Mouse (Mus musculus) ovary, adult 18-20 months (tissue): ENCODE results near the gene Phf21b.

Experiments used
- DNase-seq: peaks from one replicate; pipeline ENCODE4 v3.0.0; 2022; ENCODE audit warnings: low spot score, mixed read lengths

Gene Phf21b

DNA sequence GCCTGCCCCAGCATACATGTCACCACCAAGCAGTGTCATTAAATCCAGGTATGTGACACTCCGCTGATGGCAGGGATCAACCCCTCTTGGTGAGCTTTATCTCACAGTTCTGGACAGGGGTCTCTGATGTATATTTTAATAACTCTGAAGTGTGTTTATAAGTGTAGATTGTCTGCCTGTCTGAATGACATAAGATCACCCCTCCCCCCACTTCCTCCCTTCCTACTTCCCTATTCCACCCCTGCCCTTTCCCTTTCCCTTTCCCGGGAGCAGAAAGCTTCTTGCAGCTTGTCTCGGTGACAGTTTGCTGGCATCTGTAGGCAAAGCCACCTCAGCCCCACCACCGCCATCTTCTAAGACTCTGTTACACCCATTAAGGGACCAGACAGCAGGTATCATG, 11.0 kb downstream of the Phf21b start:
- no peak for DNase-seq

DNA sequence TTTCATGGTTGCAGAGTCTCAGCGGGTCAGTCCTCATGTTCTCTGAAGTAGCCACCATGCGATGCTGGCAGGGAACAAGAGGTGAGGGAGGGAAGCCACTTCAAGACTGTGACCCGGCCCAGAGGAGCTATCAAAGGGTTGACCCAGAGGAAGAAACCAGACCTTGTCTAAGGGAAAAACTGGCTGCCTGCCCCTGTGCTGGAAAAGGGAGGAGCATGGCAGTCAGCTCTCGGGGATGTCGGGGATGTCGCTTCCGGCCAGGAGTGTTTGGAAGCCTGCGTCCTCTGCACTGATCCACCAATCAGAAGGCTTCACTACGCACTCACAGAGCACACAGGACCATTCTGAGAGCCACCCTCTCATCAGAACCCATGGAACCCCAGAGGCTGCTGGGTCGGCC, 12.8 kb downstream of the Phf21b start:
- no peak for DNase-seq

DNA sequence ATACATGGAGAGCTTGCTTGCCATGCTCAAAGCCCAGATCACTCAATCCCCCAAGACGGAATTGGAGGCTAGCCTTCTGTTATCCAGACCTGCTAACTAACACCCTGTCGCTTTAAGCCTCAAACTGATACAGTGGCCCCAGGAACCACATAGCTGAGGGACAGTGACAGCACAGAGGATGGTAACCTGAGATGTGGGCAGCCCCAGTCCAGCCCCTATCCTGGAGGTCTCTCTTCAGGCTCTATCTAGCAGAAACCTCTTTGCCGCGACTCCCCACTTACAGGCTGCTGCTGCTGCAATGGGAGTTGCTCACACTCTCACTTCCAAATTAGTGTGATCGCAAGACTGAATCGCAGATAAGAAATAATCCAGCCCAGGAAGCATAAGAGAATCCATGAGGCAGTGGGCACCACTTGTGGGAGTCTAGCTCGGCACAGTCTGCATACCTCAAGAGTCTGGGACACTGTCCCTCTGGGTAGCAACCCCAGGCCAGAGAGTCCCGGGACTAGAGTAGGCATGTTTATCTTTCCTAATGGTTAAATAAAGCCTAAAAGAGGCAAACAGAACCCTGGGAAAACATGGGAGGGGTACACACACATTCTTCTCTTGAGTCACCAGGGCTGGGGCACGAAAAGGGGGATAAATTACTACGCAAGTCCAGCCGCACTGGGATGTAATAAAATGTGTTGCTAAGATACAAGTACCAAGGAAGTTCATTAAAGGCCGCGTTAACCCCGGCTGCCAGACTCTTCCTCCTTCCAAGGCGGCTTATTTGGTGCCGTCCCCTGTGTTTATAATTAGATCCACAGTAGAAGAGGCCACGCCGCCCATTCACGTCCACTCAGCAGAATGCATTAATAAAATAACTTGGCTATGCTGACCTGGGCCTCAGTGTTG, 13.7 kb downstream of the Phf21b start:
- DNase-seq = no peak

DNA sequence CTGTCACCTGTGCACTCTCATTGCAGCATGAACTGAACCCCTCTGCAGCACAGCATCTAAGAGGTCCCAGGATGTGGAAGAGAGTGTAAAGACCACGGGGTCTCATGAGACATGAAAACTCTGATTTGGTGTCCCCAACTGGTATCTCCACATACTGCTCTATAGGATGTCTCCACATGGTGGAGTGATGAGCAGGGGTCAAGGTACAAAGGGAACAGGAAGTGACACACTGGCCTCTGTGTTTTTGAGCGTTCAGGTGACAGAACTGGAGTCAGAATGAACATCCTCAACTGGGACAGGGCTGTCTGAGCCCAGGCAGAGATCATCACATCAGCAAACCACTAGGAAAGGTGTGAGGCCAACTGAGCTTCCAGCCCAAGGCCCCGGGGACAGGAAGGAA, 15.3 kb downstream of the Phf21b start:
- DNase-seq = no peak

DNA sequence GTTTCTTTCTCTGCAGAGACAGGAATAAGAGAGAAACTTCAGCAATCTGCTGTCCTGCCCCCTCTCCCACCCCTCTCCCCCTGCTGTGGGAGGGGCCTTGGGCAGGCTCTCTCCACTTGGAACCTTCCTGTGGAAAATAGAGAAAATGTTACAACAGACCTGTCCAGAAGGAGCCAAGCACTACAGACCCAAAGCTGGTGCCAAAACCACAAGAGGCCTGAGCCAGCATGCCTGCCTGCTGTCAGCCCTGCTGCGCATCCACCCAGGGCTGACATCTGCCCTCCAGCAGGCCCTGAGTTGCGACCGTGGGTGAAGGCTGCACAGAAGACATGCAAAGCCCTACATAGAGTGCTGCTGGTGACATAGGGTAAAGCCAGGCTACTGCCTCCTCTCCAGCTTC, 16.3 kb downstream of the Phf21b start:
- no peak for DNase-seq

DNA sequence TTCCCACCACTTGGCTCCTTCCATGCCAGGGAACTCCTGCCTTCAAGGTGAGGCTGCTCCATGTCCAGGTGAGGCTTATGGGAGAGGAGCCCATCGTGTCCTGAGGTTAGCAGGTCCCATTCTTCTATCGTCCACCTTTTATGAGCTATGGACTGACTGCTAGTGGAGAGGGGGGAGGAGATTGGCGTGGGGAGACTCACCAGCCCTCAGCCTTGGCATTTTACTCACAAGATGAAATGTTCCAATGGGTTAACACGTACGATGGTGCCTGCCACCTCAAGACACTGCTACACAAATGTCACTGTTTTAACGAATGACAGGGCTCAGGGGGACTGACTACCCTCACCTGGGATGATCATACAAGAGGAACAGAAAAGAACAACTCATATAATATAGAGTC, 18.0 kb downstream of the Phf21b start:
- no peak for DNase-seq

DNA sequence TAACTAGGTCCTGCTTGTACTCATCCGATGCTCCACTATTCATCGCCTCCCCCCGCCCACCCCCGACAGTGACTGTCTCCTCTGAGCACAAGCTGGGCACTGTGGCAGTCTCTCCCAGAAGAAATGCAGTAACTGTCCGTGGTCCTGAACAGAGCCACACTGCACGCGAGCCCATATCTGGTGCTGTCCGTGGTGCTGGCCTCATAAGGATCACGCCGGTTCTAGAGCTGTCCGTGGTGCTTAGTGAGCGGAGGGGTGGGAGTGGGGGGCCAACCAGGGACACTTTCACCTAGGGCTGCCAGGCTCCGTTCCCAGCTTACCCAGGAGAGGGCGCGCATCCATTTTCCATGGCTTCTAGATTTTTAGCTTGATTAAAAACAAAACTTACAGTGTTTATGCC, 26.4 kb downstream of the Phf21b start:
- peak; percentile 62 for DNase-seq

DNA sequence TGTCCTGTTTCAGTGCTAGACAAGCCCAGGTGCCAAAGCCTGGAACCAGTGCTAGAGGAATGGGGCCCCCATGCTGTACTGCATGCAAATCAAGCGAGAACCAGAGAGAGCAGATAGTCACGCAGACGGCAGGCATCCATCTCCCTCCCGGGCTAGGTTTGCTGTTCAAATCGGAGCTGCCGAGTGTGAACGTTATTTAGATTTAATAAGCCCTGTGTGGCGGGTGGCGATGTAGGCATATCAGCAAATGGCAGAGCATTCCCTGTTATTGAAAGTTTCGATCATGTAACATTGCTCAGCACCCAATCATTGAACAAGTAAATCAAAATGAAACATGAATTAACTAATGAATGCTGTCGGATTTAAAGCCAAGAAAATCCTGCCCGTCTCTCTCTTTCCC, 27.2 kb downstream of the Phf21b start:
- no peak for DNase-seq

DNA sequence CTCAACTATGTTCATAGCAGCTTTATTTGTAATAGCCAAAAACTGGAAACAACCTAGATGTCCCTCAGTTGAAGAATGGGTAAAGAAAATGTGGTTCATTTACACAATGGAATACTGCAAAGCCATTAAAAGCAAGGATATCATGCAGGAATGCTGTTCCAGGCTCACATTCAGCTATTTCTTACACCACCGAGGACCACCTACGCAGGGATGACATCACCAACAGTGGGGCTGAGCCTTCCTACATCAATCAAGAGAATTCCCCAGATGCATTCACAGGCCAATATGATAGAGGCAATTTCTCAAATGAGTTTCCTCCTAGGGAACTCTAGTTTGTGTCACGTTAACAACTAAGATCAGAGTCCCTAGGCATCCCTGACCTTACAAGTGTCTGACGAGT, 32.8 kb downstream of the Phf21b start:
- no peak for DNase-seq

DNA sequence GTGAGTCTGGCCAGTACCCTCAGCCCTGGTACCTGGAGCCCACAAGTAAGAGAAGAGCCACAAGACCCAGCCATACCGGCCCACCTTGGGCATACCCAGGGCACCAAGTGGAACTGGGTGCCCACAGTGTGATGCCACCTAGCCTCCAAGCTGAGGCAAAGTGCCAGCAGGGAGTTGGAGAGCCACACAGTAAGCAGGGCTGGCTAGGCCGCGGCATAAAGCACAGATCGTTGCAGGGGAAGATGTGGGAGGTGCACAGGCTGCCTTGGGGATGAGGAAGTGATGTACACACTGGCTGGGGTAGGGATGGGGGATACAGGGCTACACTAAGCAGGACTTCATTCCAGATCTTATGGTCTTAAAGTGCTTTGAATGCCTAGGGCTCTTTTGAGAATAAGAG, 35.0 kb downstream of the Phf21b start:
- no peak for DNase-seq

DNA sequence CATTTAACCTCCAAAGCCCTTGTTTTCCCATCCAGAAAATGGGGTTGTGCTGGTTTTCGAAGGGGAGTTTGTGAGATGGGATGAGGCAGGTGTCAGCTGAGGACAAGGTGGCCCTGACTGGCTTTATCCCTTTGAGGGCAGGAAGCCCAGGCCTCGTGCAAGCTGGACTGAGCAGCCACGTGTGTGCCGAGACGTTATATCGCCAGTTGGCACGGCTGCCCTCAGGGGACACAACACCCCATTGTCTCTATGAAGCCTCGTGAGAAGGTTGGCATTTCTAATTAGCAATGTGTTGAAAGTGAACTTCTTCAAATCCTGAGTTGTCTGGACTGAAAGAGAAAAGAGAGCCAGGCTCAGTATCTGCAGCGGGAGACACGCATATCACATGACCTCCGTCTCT, 37.6 kb downstream of the Phf21b start:
- DNase-seq = no peak

DNA sequence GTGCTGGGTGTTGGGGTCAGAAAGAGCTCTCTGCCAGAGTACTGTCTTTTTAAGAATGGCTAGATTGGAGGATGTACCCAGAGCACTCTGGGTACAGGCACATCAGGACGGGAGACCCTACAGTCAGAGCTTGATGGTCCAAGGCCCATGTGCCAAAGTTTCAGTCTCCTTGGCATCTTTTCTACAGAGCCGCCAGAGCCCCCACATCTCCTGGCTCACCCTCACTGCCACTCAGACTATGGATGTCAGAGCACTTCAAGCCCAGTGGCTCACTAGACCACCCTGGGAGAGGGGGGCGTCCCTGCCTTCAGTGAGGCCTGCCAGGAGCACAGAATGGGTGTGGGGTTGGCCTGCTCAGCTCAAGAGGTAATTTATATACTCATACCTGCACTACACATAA, 38.3 kb downstream of the Phf21b start:
- no peak for DNase-seq

DNA sequence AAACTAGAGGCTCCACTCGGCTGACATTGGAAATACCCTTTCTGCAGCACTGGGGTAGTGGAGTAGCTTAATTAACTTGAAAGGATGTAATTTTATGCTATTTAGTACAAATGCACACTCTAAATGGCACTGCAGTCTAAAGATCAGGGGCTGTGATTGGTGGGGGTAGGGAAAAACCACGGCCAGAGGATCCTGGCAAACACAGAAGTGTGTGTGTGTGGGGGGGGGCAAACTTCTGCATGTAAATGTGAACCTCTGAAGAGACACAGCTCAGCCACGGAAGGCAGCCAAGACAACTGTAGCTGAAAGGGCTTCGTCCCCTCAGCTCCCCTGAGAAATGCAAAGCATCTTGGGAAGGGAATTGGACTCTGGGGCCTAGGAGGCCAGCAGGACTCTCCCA, 40.7 kb downstream of the Phf21b start:
- no peak for DNase-seq

DNA sequence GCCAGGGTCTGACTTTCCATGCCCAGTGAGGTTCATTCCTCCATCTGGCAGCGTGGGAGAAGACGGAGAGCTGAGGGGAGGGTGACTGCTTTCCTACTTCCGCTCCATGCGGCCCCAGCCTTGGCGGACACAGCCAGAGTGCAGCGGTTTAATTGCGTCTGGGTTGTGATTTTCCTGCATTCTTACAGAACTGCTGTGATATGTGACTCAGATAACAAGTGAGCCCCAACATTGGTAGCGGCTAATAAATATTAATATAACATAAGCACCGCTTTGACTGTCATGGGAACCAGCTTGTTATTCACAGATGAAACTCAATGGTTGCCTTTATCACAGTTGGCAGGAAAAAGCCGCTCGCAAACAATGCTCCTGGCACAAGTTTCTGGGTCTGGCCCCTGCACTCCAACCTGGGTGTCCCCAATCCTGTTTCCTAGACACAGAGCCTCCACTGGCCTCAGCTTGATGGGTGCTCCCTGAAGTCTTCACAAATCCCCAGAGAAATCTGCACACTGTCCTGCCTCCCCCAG, 43.0 kb downstream of the Phf21b start:
- no peak for DNase-seq

DNA sequence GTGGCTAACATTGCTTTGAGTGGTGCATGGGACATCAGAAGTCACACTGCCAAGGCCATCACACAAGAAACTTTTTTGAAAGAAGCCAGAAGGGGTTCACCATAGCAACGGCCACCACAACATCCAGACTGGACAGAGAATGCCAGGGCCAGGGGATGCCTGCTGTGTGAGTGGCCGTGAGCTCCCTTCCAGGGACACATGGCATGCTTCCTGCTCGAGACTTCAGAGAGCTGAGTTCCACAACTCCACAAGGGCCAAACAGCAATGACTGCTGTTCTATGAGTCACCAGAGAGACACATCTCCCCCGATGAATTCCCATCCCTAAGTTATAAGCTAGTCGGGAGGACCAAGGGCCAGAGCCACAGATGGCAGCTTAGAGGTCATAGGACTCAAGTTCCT, 44.7 kb downstream of the Phf21b start:
- DNase-seq = no peak

DNA sequence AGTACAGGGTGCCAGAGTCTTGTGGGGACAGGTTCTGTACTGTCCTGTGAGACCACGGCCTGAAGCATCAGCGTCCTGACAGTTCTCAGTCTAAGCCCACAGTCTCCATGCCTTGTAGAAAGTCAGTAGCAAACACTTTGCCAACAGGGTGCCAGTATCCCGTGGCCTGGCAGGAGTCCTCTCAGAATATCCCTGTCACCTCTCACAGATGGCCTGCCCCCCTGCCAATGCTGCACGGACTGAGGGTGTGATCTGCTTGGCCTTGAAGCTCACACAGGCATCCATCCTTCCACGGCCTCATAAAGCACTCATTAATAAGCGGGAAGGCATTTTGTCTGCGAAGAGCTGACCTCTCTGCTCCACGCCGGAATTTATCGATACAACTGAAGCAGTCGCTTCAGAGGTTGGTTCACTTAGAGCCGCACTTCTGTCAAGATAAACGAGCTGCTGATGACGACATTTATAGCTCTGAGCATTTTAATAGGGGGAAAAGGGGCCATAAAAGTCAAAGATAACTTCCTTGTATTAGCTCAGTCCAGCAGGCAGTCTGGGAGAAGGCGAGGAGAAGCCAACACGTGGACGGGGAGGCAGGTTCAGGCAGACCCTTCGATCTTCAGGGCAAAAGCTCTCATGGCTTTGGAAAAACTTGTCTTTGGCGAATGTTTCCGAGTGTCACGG, 46.4 kb downstream of the Phf21b start:
- DNase-seq = no peak

DNA sequence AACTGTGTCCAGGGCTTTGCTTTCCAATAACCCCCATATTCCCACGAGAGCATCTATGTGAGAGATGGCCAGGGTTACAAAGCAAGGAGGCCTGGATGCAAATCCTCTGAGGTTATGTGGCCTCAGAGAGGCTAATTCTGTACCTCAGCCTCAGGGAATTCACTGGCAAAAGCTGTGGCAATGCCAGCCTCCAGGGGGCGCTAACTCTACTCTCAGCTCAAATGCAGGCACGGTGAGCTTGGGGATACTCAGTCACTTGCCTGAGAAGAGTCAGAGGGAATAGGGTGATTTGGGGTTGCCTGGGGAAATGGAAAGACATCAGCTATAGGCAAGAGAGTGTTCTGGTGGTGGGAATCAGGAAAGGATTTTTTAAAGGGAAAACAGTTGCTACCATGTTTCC, 52.2 kb downstream of the Phf21b start:
- DNase-seq = no peak

DNA sequence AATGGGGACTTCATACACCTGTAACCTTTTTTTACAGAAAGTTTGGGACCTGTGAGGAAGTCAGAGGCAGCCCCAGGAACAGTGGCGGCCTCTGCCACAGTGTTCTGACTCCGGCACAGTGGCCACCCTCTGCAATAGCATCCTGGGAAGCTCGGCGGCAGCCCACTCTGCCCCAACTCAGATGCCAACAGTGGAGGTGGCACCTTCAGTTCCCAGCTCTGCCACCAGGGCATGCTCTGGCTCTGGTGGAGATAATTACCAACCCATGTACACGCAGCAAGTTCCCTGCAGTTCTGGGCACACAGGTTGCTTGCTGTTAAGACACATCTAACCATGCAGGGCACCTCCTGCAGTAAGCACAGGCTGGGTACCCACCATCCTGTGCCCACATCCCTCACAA, 55.7 kb downstream of the Phf21b start:
- DNase-seq = no peak

DNA sequence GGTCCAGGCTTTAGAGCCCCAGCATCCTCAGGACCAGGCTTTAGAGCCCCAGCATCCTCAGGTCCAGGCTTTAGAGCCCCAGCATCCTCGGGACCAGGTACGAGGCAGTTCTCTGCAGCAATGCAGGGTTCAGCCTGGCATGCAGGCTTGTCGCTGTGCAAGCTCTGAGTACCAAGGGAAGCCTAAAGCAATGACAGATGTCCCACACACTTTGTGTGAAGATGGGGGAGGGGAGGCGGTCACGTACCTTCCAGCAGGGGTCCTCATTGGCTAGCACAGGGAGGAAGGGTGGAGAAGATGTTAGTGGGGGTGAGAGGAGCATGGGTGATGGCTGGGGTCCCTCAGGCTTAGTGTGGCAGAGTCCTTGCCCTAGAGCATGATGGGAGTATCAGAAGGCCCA, 62.2 kb downstream of the Phf21b start:
- no peak for DNase-seq

DNA sequence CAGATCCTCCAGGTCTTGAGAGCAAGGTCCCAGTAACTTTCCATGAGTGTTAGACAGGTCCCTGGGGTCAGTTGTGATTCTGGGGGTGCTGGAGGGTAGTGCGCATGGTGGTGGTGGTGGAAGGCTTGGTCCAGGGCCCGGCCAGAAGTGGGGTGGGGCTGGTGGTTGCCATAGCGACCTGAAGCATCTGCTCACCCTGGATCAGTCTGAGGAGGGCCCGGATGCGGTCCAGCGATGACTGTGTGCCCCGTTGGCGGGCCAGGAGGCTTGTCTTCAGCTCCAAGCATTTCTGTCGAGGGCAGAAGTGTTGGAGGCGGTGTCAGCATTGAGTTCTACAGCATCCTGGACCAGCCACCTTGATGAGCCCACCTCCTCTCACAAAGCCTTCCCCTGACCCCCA, 68.7 kb downstream of the Phf21b start:
- no peak for DNase-seq

DNA sequence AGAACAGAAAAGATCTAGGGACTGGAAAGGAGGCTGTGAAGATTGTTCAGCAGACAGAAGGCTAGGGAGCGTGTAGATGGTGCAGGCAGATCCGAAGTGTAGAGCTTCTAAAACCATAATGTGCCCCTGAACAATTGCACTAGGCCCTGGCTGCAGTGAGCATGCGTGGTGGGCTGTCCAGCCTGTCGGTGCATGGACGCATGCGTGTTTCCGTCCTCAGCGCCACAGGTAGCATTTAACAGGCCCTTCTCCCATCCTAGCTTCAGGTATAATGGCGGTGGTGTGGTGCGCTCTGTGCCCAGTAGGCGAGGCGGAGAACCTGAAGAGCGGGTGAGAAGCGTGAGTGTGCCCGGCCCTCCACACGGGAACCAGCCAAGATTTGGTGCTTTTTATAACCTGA, 71.0 kb downstream of the Phf21b start:
- DNase-seq = no peak

DNA sequence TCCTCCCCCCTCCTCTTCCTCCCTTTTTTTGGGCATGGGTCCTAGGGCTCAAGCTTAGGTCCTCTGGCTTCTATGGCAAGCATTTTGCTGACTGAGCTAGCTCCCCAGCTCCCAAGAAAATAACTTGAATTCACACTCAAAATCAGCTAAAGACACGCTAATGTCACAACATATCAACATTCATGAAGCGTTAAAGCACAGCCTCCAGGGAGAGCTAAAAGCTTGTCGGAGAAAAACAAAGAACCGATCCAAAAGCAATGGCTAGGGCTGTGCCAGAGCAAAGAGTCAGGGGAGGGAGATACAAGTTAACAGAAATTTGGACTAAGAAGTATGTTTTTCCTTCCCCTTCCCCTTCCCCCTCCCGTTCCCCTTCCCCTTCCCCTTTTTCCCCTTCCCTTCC, 77.3 kb downstream of the Phf21b start:
- DNase-seq = no peak

DNA sequence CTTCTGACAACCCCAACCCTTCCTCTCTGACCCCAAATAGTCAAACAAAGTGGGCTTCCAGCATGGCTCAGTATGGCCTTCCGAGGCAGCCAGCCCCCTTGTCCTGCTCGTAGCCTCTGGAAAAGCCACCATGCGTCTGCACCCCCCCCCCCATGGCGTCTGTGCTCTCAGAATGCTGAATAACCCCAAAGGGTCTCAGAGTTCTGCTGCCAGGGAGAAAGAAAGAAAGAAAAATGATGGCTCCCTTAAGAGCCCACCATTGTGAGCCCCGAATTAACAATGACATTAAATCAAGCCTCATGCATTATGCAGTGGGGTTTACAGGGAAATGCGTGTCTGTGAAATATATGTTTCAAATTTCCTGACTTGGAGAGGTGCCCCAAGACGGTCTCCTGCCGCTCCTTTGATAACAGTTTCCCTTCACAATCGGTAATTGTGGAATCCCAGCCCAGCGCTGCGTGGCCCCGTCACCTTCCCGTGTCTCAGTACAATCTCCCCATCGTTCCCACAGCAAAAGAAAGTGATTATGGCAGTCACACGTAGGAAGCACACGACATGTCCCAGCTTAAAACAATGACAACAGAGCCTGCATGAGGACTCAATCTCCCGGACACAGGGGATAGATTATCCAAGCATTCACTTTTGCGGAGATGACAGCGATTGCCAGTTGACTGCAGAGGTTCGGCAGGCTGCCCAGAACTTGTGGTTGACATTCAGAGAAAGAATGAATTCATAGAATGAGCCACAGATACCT, 80.3 kb downstream of the Phf21b start:
- DNase-seq = no peak
